Mouse (Mus musculus): ENCODE data around the gene Sypl.

The Sypl gene

DNA sequence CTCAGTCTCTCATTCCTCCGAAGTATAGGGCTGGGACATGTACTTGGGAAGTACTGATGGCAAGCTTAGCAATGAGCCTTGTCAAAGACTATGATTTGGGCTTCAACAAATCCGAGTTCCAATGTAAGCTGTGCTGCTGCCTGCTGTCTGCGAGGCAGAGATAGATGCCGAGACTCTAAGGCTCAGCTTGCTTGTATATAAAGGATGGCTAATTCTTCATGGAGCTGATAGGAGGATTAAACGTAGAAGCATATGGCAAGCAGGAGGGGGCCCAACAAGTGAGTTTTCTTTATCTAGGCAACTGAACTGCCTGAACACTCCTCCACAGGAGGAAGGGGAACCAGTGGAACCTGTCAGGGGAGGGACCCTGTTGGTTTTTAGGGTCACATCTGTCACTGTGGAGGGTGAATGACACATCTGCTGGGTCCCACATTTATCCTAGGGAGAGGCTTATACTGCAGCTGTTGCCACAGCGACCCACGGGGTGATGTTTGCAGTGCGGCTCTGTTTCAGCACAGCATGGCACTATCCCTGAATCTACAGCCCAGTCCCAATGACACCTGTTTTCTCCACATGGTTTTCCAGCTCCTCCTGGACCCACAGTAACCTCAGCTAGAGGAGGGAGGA lies 49.8 kb downstream of the Sypl start:
- DNase-seq (ENCODE audit: low read depth, low spot score) = no peak

DNA sequence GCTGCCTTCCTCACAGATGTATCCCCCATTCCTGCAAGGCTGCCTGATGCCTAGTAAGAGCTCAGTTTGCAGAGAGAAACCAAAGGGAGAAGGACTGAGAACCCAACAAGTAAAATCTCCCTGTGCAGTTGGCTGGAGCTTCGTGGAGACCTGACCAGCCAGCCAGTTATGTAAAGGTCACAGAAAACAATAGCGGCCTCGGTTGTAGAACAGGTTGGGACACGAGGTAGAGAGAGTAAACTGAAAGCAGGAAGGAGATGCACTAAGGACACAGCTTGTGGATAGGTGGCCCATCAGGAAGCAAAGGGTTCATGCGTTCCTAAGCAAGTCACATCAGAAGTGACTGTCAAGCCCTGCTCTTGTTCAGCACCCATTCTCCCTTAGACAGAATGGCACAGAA lies 52.2 kb downstream of the Sypl start:
- DNase-seq (ENCODE audit: low read depth, low spot score) = no peak

- no peak for DNase-seq (ENCODE audit: low read depth, low spot score)
These were observed 53.5 kb downstream of the Sypl start for GRCm38 (mm10) chr12:33007176-33007575.

DNA sequence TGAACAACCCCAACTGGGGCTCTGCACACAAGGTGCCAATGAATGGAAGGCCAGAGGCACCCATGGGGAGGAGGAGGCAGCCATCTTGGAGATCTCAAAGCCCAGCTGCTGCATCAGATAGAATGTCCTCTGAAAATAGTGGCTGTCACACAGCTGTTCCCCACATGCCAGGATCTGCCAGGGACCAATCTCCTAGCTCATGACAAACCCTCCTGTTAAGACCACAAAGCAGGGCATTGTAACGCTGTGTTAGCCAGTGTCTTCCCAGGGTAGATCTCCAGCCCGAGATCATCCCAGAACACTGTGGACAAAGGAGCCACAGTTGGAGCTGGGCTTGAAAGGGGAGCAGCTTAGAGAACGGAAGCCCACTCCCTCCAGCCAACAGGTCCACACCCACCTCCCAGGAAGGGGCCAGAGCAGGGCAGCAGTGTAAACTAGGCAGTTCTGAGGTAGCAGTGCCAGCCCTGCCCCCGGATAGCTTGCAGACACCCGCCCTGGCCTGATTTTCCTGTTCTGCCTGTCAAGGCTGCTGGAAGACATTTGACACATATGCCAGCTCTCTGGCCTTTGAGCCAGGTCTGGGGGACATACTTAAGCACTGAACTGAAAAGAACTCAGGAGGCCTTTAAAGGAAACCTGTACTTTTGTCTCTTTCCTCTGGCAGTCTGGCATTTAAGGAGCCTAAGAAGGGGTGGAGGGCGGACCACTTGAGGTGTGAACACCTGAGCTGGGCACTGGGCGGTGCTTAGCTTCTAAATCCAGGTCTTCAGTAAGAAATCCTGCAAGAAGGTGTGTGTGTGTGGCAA lies 54.8 kb downstream of the Sypl start:
- DNase-seq (ENCODE audit: low read depth, low spot score) = no peak

GRCm38 (mm10) chr12:33009206-33009966 lies 55.7 kb downstream of the Sypl start:
- DNase-seq (ENCODE audit: low read depth, low spot score) = no peak

DNA sequence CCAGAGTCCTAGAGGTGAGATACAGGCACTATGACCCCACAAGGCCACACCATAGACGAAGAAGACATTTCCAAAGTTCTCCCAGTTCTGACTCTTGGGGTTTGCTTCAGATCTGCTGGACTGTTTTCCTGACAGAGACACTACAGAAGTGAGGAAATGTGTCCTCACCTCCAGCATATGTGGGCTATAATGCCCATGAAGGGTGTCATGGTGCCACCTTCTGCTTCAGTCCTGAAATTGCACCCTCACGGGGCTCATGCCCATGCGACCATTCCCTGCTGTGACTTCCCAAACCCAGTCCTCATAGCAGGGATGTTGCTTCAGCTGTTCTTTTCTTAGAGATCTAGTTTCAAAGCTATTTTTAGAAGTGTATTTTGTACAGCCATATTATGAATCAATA lies 56.3 kb downstream of the Sypl start:
- DNase-seq (ENCODE audit: low read depth, low spot score) = no peak

- DNase-seq (ENCODE audit: low read depth, low spot score) = no peak
These were observed 60.5 kb downstream of the Sypl start for GRCm38 (mm10) chr12:33014050-33014796.

GRCm38 (mm10) chr12:33015103-33015502 lies 61.4 kb downstream of the Sypl start:
- DNase-seq (ENCODE audit: low read depth, low spot score) = no peak

- no peak for DNase-seq (ENCODE audit: low read depth, low spot score)
These were observed 63.4 kb downstream of the Sypl start for GRCm38 (mm10) chr12:33016824-33017705.

DNA sequence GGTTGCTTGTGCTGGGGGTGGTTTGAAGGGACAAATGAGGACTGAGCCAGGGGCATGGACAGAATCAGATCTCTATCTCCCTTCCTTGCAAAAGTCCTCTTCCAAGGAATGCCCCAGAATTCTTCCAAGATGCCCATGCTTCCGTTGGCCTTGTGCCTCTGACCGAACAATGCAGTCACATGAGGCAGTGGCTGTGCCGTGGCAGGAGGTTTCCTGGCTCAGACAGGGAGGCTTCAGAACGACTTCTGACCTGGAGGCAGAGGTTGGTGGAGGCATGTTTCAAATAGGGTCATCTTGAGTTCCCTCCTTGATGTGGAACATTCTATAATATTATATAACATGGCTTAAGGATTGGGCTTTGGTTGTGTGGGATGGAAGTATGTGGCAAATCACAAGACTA lies 64.9 kb downstream of the Sypl start:
- no peak for DNase-seq (ENCODE audit: low read depth, low spot score)

DNA sequence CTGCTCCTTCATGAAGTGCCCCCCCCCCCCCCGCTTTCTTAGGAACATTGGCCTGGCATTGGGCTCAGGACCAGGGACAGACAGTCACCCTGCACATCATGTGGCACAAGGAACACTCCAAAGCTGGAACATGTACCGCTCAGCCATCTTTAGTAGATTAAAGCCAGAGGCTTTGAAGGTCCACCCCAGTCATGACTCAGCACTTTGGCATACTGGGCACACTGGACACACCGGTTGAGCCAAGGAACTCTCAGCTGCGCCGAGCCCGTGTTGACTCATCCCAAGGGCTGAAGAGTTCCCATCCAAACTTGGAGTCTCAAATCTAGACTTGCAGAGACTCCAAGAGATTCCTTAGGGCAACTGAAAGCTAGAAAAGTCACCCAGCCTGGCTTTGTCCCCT lies 66.3 kb downstream of the Sypl start:
- no peak for DNase-seq (ENCODE audit: low read depth, low spot score)

- DNase-seq (ENCODE audit: low read depth, low spot score) = no peak
These were observed 67.4 kb downstream of the Sypl start for GRCm38 (mm10) chr12:33021140-33021539.

DNA sequence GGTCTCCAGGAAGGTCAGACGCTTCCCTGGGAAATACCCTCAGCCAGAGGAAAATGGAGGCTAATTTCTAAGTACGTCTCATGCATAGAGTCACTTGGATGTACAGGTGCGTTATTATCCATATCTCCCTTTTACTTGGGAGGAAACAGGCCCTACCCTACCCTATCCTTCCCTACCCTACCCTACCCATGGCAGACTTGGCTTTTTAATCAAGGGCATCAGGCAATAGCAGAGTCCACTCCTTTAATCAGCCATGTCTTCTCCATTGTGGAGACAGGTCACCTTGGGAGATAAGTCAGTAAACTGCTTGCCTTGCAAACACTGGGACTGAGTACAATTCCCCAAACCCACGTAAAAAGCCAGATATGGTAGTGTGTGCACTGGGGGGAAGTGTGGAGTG lies 68.1 kb downstream of the Sypl start:
- DNase-seq (ENCODE audit: low read depth, low spot score) = no peak

GRCm38 (mm10) chr12:33024524-33024923 lies 70.8 kb downstream of the Sypl start:
- no peak for DNase-seq (ENCODE audit: low read depth, low spot score)

DNA sequence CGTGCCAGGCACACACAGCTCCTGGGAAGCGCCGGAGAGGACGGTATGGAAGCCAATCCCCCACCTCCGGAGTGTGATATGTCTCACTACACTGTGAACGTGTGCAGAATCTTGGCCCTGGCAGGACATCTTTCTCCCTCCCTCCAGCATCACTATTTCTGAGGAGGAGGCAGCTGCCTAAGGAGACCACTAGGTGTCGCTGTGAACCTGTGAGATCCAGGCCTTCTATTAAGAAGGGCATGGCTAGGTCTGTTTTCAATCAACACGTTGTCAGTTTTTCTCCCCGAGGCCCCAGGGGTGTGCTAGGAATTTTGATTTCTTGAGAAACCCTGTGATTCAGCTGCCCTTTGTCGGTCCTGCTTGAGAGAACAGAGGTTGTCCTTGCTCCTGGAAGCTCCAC lies 73.4 kb downstream of the Sypl start:
- peak; percentile 94 for DNase-seq (ENCODE audit: low read depth, low spot score)

GRCm38 (mm10) chr12:33028109-33028691 lies 74.5 kb downstream of the Sypl start:
- DNase-seq (ENCODE audit: low read depth, low spot score) = no peak

- no peak for DNase-seq (ENCODE audit: low read depth, low spot score)
These were observed 75.0 kb downstream of the Sypl start for GRCm38 (mm10) chr12:33028708-33029107.

Data from forelimb bud, embryonic 11.5 days (tissue).